Mouse (Mus musculus) spleen, adult 2 months (tissue): ENCODE measurements around the gene AI413582. TPM values are rescaled to one million over a fixed set of nuclear protein-coding genes. Genes with fewer than 3 reads are reported as not detected.
A peak's percentile ranks its signal among the peaks of the same experiment; 100 is the strongest.

Experiments
- DNase-seq, 2 experiments: peaks; one replicate each; pipeline versions ENCODE4 v3.0.0 to v3.0.0-alpha.2; 2012 to 2021; ENCODE audit warnings: low spot score in 2 of 2, low read depth in 1 of 2
- H3K27ac ChIP-seq: fragments of 200-500 bp; 2 replicates; pipeline ENCODE4 v1.5.1; 2012; ENCODE audit warnings: low read length, inconsistent platforms; ENCODE audit not compliant: insufficient read depth
- H3K27me3 ChIP-seq: fragments of 200-500 bp; 2 replicates; pipeline ENCODE4 v1.6.1; 2012; ENCODE audit warnings: mild to moderate bottlenecking, moderate library complexity, low read length, inconsistent platforms; ENCODE audit not compliant: control insufficient read depth, insufficient read depth
- H3K36me3 ChIP-seq: fragments of 200-500 bp; 2 replicates; pipeline ENCODE4 v1.6.1; 2012; ENCODE audit warnings: mild to moderate bottlenecking, low read length, inconsistent platforms; ENCODE audit not compliant: control insufficient read depth, insufficient read depth
- H3K4me1 ChIP-seq: fragments of 200-500 bp; 2 replicates; pipeline ENCODE4 v1.6.1; 2011; ENCODE audit warnings: inconsistent platforms; ENCODE audit not compliant: control insufficient read depth, insufficient read depth, insufficient read length
- H3K4me3 ChIP-seq: fragments of 200-500 bp; 2 replicates; pipeline ENCODE4 v1.5.1; 2011; ENCODE audit warnings: mild to moderate bottlenecking, inconsistent platforms; ENCODE audit not compliant: insufficient read depth, insufficient read length; ENCODE audit errors: extremely low read depth
- CTCF ChIP-seq: fragments of 200-500 bp; IDR thresholded peaks from 2 replicates; pipeline ENCODE4 v1.5.1; 2011; ENCODE audit warnings: mild to moderate bottlenecking, inconsistent platforms; ENCODE audit not compliant: insufficient read depth, insufficient read length, insufficient replicate concordance; ENCODE audit errors: extremely low read depth
- POLR2A ChIP-seq: fragments of 200-500 bp; IDR thresholded peaks from 2 replicates; pipeline ENCODE4 v1.6.1; 2011; ENCODE audit warnings: low read depth, low read length, inconsistent platforms
- WGBS: fragments of 180-500 bp; shearing (Covaris S2); methylation state at CpG from one replicate; pipeline ENCODE4 v1.1.7; 2018; 5-methylcytosine and 5-hydroxymethylcytosine counted together
- polyA plus RNA-seq: library from polyadenylated mRNA; depleted of rRNA; stranded (reverse); fragments of >200 nt; gene quantifications from 2 replicates; pipeline ENCODE4 v1.2.3, GENCODE M21; 2012

The AI413582 gene
- polyA plus RNA-seq, 1 experiment, result 89.9 TPM

GRCm38 (mm10) chr17:27560926-27561480 lies 4.6 kb downstream of the AI413582 start:
- peaks cover 27% of the 10 kb centered on the region for H3K4me1 ChIP-seq
- peaks cover 14% of the 10 kb centered on the region for H3K36me3 ChIP-seq
- no peak overlapping the region for H3K4me3 ChIP-seq
- H3K27ac ChIP-seq, result no peak overlapping the region
- no peak for DNase-seq
- no peaks in the 10 kb centered on the region for H3K27me3 ChIP-seq
- no peak for TF ChIP-seq CTCF
- no peak for TF ChIP-seq POLR2A
- 85% methylated on average over 13 of the region's 13 CpGs for WGBS

- TF ChIP-seq CTCF (no peak), POLR2A (no peak)
- Histone ChIP-seq H3K4me3 (no peak overlapping the region), H3K27ac (no peak overlapping the region), H3K36me3 (peaks cover 14% of the 10 kb centered on the region), H3K4me1 (peaks cover 34% of the 10 kb centered on the region), H3K27me3 (no peaks in the 10 kb centered on the region)
- no peak for DNase-seq
- WGBS, result 61% methylated on average over 12 of the region's 12 CpGs
Observed at GRCm38 (mm10) chr17:27559596-27559995, 6.0 kb downstream of the AI413582 start.

- H3K4me3 ChIP-seq, result no peak overlapping the region
- no peaks in the 10 kb centered on the region for H3K27me3 ChIP-seq
- TF ChIP-seq CTCF (no peak), POLR2A (no peak)
- 25% methylated on average over 5 of the region's 5 CpGs for WGBS
- DNase-seq, result no peak
- peaks cover 32% of the 10 kb centered on the region for H3K4me1 ChIP-seq
- H3K27ac ChIP-seq, result no peak overlapping the region
- H3K36me3 ChIP-seq, result peaks cover 14% of the 10 kb centered on the region
Observed at GRCm38 (mm10) chr17:27558845-27559244, 6.7 kb downstream of the AI413582 start.

GRCm38 (mm10) chr17:27557927-27558661 lies 7.5 kb downstream of the AI413582 start:
- 9% methylated on average over 14 of the region's 14 CpGs for WGBS
- H3K4me3 ChIP-seq, result peak overlapping the region; percentile 73
- peaks cover 32% of the 10 kb centered on the region for H3K4me1 ChIP-seq
- peaks cover 14% of the 10 kb centered on the region for H3K36me3 ChIP-seq
- H3K27me3 ChIP-seq, result no peaks in the 10 kb centered on the region
- no peak for DNase-seq
- TF ChIP-seq POLR2A (no peak), CTCF (no peak)
- peak overlapping the region; percentile 97 for H3K27ac ChIP-seq

- peak overlapping the region; percentile 97 for H3K27ac ChIP-seq
- under 1% methylated on average over 69 of the region's 75 CpGs for WGBS
- peaks cover 14% of the 10 kb centered on the region for H3K36me3 ChIP-seq
- peak; percentile 35 to 71 for DNase-seq
- H3K27me3 ChIP-seq, result no peaks in the 10 kb centered on the region
- peaks cover 32% of the 10 kb centered on the region for H3K4me1 ChIP-seq
- peak overlapping the region; percentile 73 for H3K4me3 ChIP-seq
- TF ChIP-seq POLR2A, result no peak
Observed at GRCm38 (mm10) chr17:27557181-27557926, 8.2 kb downstream of the AI413582 start.

GRCm38 (mm10) chr17:27556315-27557011 lies 9.1 kb downstream of the AI413582 start, which contains the start of gene Hmga1:
Gene Hmga1, plus strand, starts transcription at chr17:27556497.
- peak within 1 kb of the TSS; percentile 73 for H3K4me3 ChIP-seq
- H3K27me3 ChIP-seq, result no peaks in the 10 kb centered on the region
- H3K36me3 ChIP-seq, result peaks cover 10% of the 10 kb centered on the region
- peak within 1 kb of the TSS; percentile 97 for H3K27ac ChIP-seq
- under 1% methylated on average over 78 of the region's 79 CpGs for WGBS
- DNase-seq, result peak; percentile 81 to 89
- TF ChIP-seq POLR2A, result peak; percentile 97
- TF ChIP-seq CTCF, result no peak
- peaks cover 27% of the 10 kb centered on the region for H3K4me1 ChIP-seq
